Mouse (Mus musculus) cerebellum, adult (tissue): ENCODE data around the gene Gm14496.
"Not testable (repeated sequence)": the region's sequence is repeated elsewhere in the genome, so short reads cannot be mapped to it uniquely, and the experiment has no call there.

Source experiments
- ATAC-seq: cut with Nextera tagmentation; 2 replicates; pipeline ENCODE4 v1.9.2; 2017; ENCODE audit warnings: mild to moderate bottlenecking, moderate library complexity, mixed read lengths; ENCODE audit not compliant: insufficient number of reproducible peaks, low FRiP score, low TSS enrichment

Gm14496 gene

GRCm38 (mm10) chr2:181990829-181991228 is at the start of gene Gm14496:
Gene Gm14496, plus strand, starts transcription at chr2:181991129.
- no peak for ATAC-seq

- ATAC-seq: not testable (repeated sequence)
Observed at GRCm38 (mm10) chr2:181952747-181953680, 37.9 kb upstream of the Gm14496 start.

- no peak for ATAC-seq
Observed at GRCm38 (mm10) chr2:181968395-181968794, 22.5 kb upstream of the Gm14496 start.

GRCm38 (mm10) chr2:181969187-181969586 is 21.7 kb upstream of the Gm14496 start:
- no peak for ATAC-seq

GRCm38 (mm10) chr2:181981969-181982368 is 9.0 kb upstream of the Gm14496 start:
- ATAC-seq: not testable (repeated sequence)
